Mouse (Mus musculus): ENCODE measurements at regions not wholly inside any gene's neighbourhood (a gene's known extent, or its start where the extent isn't known, plus 50 kb on each side); places are given as distances from the start of the nearest gene placed in this dataset.
A peak's percentile ranks its signal among the peaks of the same experiment; 100 is the strongest.

DNA sequence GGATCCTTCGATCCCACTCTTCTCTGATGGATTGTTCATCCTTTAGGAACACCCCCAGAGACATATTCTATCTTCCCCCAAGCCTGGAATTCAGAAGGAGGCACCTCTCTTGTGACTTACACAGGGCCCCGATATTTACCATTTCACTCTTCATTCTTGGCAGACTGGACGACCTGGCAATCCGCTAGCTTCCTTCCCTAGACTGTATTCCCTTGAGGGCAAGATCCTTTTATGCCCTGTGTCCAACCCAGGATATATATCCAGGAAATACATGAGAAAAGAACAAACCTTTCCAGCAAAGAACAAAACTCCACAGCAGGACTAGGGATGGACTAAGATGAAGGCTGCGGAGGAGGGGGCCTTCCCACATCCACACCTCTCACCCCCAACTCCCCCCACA lies 56.3 kb upstream of the Tnrc6c start:
- Histone ChIP-seq H3K4me2 (replicated peaks; ENCODE audit: low read depth) (no peak overlapping the region), H3K4me1 (replicated peaks; ENCODE audit: control insufficient read depth, insufficient read depth, low read length) (peaks cover 4% of the 10 kb centered on the region; the same call in 1 of the 2 replicates), H3K4me3 (ENCODE audit: low read depth, low read length) (no peak overlapping the region), H3K9ac (ENCODE audit: low read depth, low read length) (no peak overlapping the region), H3K27me3 (replicated peaks; ENCODE audit: control insufficient read depth, insufficient read depth, low read length) (peaks cover 8% of the 10 kb centered on the region; the same call in 1 of the 2 replicates), H3K27ac (ENCODE audit: low read depth, low read length) (no peak overlapping the region), H3K36me3 (ENCODE audit: control insufficient read depth, insufficient read depth) (no peaks in the 10 kb centered on the region), H3K9me3 (ENCODE audit: control insufficient read depth) (no peaks in the 10 kb centered on the region)
- 47% methylated on average over 5 of the region's 5 CpGs for WGBS
- ATAC-seq = no peak
- no peak for TF ChIP-seq CTCF (IDR thresholded peaks at IDR 0.05; ENCODE audit: low read depth)

DNA sequence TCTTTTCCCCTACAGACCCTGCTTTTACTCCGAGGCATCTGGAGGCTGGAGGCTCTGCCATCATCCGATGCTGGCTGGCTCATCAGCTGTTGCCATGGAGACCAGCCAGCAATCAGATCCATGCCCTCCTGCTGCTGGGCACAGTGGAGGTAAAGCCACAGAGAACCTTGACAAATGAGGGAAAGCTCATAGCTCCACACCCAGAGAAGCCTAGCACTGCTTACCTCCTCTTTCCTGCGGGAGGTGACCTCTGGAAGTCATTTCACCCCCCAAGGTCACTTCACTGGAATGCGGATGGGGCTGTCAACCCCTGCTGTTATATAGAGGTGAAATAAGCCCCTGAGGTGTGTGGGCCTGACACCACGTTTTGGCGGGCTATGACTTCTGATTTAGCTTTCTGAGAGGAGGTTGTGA lies 55.9 kb upstream of the Tnrc6c start:
- peaks cover 8% of the 10 kb centered on the region; the same call in 1 of the 2 replicates for H3K27me3 ChIP-seq (replicated peaks; ENCODE audit: control insufficient read depth, insufficient read depth, low read length)
- 24% methylated on average over 6 of the region's 6 CpGs for WGBS
- H3K36me3 ChIP-seq (ENCODE audit: control insufficient read depth, insufficient read depth) = no peaks in the 10 kb centered on the region

DNA sequence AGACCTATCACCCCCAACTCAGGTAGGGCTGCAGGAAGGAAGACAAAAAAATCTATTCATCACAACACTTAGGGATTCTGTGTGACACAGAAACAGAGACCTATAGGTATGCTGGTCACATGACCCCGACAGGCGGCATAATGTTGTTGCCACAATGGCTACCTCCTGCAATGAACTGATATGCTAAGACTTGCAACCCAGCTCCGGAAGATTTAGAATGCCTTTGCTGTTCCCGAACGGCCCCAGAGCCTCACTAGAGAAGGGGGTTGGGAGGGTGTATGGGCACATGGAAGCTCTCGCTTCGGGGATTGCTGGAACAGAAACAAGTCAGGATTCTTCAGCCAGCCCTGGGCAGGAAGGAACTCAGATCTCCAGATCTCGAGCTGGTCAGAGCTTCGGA lies 55.5 kb upstream of the Tnrc6c start:
- peak overlapping the region; percentile 43 for H3K4me3 ChIP-seq (ENCODE audit: low read depth, low read length)
- H3K4me1 ChIP-seq (replicated peaks; ENCODE audit: control insufficient read depth, insufficient read depth, low read length) = peaks cover 4% of the 10 kb centered on the region; the same call in 1 of the 2 replicates
- H3K27ac ChIP-seq (ENCODE audit: low read depth, low read length) = no peak overlapping the region
- peak overlapping the region; percentile 53 for H3K9ac ChIP-seq (ENCODE audit: low read depth, low read length)
- H3K27me3 ChIP-seq (replicated peaks; ENCODE audit: control insufficient read depth, insufficient read depth, low read length) = peaks cover 8% of the 10 kb centered on the region; the same call in 1 of the 2 replicates
- 7% methylated on average over 9 of the region's 9 CpGs for WGBS
- peak overlapping the region; percentile 75 for H3K4me2 ChIP-seq (replicated peaks; ENCODE audit: low read depth)
- peak; percentile 11; the same call in 1 of the 2 replicates for ATAC-seq
- no peaks in the 10 kb centered on the region for H3K9me3 ChIP-seq (ENCODE audit: control insufficient read depth)
- TF ChIP-seq CTCF (IDR thresholded peaks at IDR 0.05; ENCODE audit: low read depth) = no peak
- H3K36me3 ChIP-seq (ENCODE audit: control insufficient read depth, insufficient read depth) = no peaks in the 10 kb centered on the region

More for the DNA sequence above, 55.9 kb upstream of the Tnrc6c start:
- ATAC-seq = no peak
- Histone ChIP-seq H3K4me2 (replicated peaks; ENCODE audit: low read depth) (no peak overlapping the region), H3K27ac (ENCODE audit: low read depth, low read length) (no peak overlapping the region), H3K9me3 (ENCODE audit: control insufficient read depth) (no peaks in the 10 kb centered on the region), H3K4me3 (ENCODE audit: low read depth, low read length) (no peak overlapping the region), H3K4me1 (replicated peaks; ENCODE audit: control insufficient read depth, insufficient read depth, low read length) (peaks cover 4% of the 10 kb centered on the region; the same call in 1 of the 2 replicates), H3K9ac (ENCODE audit: low read depth, low read length) (no peak overlapping the region)
- TF ChIP-seq CTCF (IDR thresholded peaks at IDR 0.05; ENCODE audit: low read depth) = no peak

DNA sequence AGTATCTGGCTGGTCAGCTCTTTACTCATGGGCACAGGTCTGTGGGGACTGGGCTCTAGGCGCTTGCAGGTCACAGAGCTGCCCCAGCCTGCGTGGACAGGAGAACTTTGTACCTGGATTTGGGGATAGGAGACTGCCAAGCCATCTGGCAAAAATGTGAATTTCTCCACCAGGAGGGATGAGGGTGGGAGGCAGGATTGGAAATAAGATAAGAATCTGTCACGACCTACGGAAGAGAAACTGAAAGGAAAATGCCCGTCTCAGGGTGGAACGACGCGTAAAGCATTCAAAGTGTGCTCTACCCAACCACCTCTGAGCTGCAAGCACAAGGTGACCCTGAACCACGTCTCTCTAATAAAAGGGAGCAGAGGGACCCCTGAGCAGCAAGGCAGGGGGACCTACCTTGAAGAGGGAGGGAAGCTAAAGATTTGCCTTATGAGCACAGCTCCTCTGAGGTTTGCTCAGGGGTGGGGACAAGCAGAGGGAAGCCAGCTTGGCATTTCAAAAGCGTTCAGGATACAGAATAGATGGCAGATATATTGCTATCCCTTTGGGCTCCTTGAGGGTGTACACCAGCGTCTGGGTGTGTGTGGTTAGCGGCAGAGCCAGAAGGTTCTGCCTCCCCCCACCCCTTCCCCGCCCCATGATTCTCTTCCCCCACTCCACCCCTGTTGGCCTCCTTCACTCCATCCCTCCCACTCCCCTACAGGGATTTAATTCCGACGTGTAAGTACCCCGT lies 54.9 kb upstream of the Tnrc6c start:
- peaks cover 8% of the 10 kb centered on the region; the same call in 1 of the 2 replicates for H3K27me3 ChIP-seq (replicated peaks; ENCODE audit: control insufficient read depth, insufficient read depth, low read length)
- no peaks in the 10 kb centered on the region for H3K9me3 ChIP-seq (ENCODE audit: control insufficient read depth)
- H3K27ac ChIP-seq (ENCODE audit: low read depth, low read length) = no peak overlapping the region
- peak overlapping the region; percentile 43 for H3K4me3 ChIP-seq (ENCODE audit: low read depth, low read length)
- ATAC-seq = peak; percentile 41; the same call in 1 of the 2 replicates
- H3K4me1 ChIP-seq (replicated peaks; ENCODE audit: control insufficient read depth, insufficient read depth, low read length) = peaks cover 4% of the 10 kb centered on the region; the same call in 1 of the 2 replicates
- no peaks in the 10 kb centered on the region for H3K36me3 ChIP-seq (ENCODE audit: control insufficient read depth, insufficient read depth)
- WGBS = 4% methylated on average over 16 of the region's 16 CpGs
- H3K4me2 ChIP-seq (replicated peaks; ENCODE audit: low read depth) = peak overlapping the region; percentile 75
- TF ChIP-seq CTCF (IDR thresholded peaks at IDR 0.05; ENCODE audit: low read depth) = no peak
- H3K9ac ChIP-seq (ENCODE audit: low read depth, low read length) = peak overlapping the region; percentile 53

DNA sequence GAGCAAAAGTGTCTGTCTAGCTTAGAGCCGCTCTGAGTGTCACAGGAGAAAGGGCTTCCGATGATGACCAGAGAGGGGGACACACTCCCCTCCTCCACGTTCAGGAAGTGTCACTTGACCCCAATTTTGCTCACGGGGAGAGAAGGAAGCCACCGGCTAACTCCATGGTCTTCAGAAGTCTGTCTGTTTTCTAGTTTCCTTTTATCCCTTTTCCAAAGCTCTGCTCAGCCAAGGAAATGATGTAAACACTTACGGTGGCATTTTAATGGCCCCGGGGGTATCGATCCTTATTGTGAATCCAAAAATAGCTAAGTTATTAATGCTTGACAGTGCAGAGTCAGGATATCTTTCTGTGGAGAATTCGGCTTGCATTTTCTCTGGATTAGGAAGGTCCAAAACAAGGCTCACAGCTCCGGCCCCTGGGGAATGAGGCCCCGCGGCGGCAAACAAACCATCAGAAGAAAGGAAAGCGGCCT lies 54.3 kb upstream of the Tnrc6c start:
- Histone ChIP-seq H3K36me3 (ENCODE audit: control insufficient read depth, insufficient read depth) (no peaks in the 10 kb centered on the region), H3K9me3 (ENCODE audit: control insufficient read depth) (no peaks in the 10 kb centered on the region), H3K4me3 (ENCODE audit: low read depth, low read length) (peak overlapping the region; percentile 43), H3K4me1 (replicated peaks; ENCODE audit: control insufficient read depth, insufficient read depth, low read length) (peaks cover 4% of the 10 kb centered on the region; the same call in 1 of the 2 replicates), H3K4me2 (replicated peaks; ENCODE audit: low read depth) (peak overlapping the region; percentile 75), H3K9ac (ENCODE audit: low read depth, low read length) (peak overlapping the region; percentile 53), H3K27me3 (replicated peaks; ENCODE audit: control insufficient read depth, insufficient read depth, low read length) (peaks cover 8% of the 10 kb centered on the region; the same call in 1 of the 2 replicates), H3K27ac (ENCODE audit: low read depth, low read length) (no peak overlapping the region)
- TF ChIP-seq CTCF (IDR thresholded peaks at IDR 0.05; ENCODE audit: low read depth) = no peak
- 15% methylated on average over 14 of the region's 14 CpGs for WGBS
- ATAC-seq = no peak

DNA sequence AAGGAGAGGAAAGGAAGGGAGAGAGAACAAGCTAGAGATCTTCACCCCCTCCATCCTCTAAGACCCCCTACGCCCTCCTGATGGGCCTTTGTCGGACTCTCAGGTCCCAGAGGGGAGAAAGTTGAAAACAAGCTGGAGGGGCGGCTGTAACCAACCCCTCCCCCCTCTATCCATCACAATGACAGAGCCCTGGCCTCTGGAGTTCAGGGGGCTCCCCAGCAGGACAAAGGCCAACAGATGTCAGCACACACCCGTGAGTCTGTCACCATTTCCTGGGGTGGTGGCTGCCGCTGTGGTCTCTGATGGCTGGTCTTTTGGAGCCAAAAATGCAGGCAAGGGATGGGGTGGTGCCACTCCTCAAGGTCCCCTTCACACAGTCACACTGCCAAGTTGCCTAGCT lies 52.9 kb upstream of the Tnrc6c start:
- H3K27ac ChIP-seq (ENCODE audit: low read depth, low read length) = no peak overlapping the region
- peaks cover 4% of the 10 kb centered on the region; the same call in 1 of the 2 replicates for H3K4me1 ChIP-seq (replicated peaks; ENCODE audit: control insufficient read depth, insufficient read depth, low read length)
- no peak overlapping the region for H3K4me3 ChIP-seq (ENCODE audit: low read depth, low read length)
- no peak for TF ChIP-seq CTCF (IDR thresholded peaks at IDR 0.05; ENCODE audit: low read depth)
- H3K36me3 ChIP-seq (ENCODE audit: control insufficient read depth, insufficient read depth) = no peaks in the 10 kb centered on the region
- no peaks in the 10 kb centered on the region for H3K9me3 ChIP-seq (ENCODE audit: control insufficient read depth)
- H3K4me2 ChIP-seq (replicated peaks; ENCODE audit: low read depth) = no peak overlapping the region
- H3K27me3 ChIP-seq (replicated peaks; ENCODE audit: control insufficient read depth, insufficient read depth, low read length) = peaks cover 4% of the 10 kb centered on the region; the same call in 1 of the 2 replicates
- ATAC-seq = no peak
- 44% methylated on average over 5 of the region's 5 CpGs for WGBS
- no peak overlapping the region for H3K9ac ChIP-seq (ENCODE audit: low read depth, low read length)

All from intestine, postnatal 0 days (tissue).